Mouse (Mus musculus) intestine, embryonic 16.5 days (tissue): ENCODE data around the gene Fam129a. TPM values are rescaled to one million over a fixed set of nuclear protein-coding genes. Genes with fewer than 3 reads are reported as not detected.

Experiments used
- ATAC-seq: fragments of 200-750 bp; cut with Nextera tagmentation; 2 replicates; pipeline ENCODE4 v1.8.0; 2017; ENCODE audit warnings: moderate TSS enrichment, moderate library complexity
- H3K27ac ChIP-seq: fragments of 300-500 bp; sonication (generic); 2 replicates; pipeline ENCODE4 v1.5.1; 2014; ENCODE audit warnings: mild to moderate bottlenecking, low read length
- H3K27me3 ChIP-seq: fragments of 300-500 bp; sonication (generic); replicated peaks from 2 replicates; pipeline ENCODE4 v1.6.1; 2014; ENCODE audit warnings: low read length, control low read depth, mixed read lengths; ENCODE audit not compliant: control insufficient read depth, insufficient read depth
- H3K36me3 ChIP-seq: fragments of 300-500 bp; sonication (generic); 2 replicates; pipeline ENCODE4 v1.6.1; 2014; ENCODE audit warnings: low read length, control low read depth; ENCODE audit not compliant: control insufficient read depth, insufficient read depth
- H3K4me1 ChIP-seq: fragments of 300-500 bp; sonication (generic); 2 replicates; pipeline ENCODE4 v1.6.1; 2014; ENCODE audit warnings: low read length, control low read depth, mixed read lengths; ENCODE audit not compliant: control insufficient read depth, insufficient read depth
- H3K4me2 ChIP-seq: fragments of 300-500 bp; sonication (generic); 2 replicates; pipeline ENCODE4 v1.6.1; 2014; ENCODE audit warnings: low read depth, low read length, control low read depth
- H3K4me3 ChIP-seq: fragments of 300-500 bp; sonication (generic); 2 replicates; pipeline ENCODE4 v1.5.1; 2014; ENCODE audit warnings: mild to moderate bottlenecking, low read length
- H3K9ac ChIP-seq: fragments of 300-500 bp; sonication (generic); 2 replicates; pipeline ENCODE4 v1.6.1; 2014; ENCODE audit warnings: low read depth, low read length
- H3K9me3 ChIP-seq: fragments of 300-500 bp; sonication (generic); 2 replicates; pipeline ENCODE4 v1.6.1; 2016; ENCODE audit warnings: low read length, control low read depth; ENCODE audit not compliant: control insufficient read depth
- WGBS: fragments of 180-500 bp; shearing (Covaris S2); extraction: QIAGEN DNeasy Blood & Tissue Kit; methylation state at CpG from one replicate; pipeline ENCODE4 v1.1.7; 2014; 5-methylcytosine and 5-hydroxymethylcytosine counted together
- polyA plus RNA-seq: library from polyadenylated mRNA; unstranded; fragments of >200 nt; fragmentation: Nextera tagmentation; extraction: Ambion mirVana; gene quantifications from 2 replicates; pipeline ENCODE4 v1.2.1, GENCODE M21; 2015

Gene Fam129a
- polyA plus RNA-seq, 1 experiment from 2014 or later, result 10.7 TPM

DNA sequence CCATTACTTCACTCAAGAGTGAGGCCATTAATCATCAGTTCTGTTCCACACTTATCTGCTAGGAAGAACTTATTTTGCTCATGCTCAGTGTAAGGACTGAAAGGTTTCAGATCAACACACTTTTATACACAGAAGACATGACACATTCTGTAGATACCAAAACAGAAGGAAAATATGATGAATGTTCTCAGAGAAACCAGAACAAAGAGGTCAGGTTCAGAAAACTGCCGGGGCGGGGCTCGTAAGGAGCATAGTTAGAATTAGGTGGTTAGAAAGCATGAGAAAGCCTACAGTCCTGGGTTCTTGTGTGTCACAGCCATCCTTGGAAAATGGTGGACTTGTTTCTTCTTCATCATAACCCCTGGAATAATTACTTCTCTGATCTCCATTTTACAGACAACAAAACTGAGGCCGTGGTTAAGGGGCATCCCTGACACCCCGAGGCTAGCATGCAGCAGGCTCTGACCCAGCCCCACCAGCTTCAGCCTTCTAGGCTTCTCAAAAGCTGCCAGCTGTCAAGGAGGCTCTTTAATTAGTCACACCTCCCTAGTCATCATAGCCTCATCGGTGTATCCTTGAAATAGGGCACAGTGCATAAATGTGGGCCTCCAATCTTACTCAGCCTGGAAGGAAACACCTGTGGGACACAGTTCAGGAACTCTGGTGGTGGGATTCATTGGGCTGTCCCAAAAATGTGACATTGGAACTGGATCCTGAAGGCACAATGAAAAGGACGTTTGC, 127.1 kb downstream of the Fam129a start:
- Histone ChIP-seq H3K9me3 (no peaks in the 10 kb centered on the region), H3K4me3 (no peak overlapping the region), H3K27me3 (no peaks in the 10 kb centered on the region), H3K36me3 (no peaks in the 10 kb centered on the region), H3K4me2 (no peak overlapping the region), H3K4me1 (no peaks in the 10 kb centered on the region), H3K27ac (no peak overlapping the region), H3K9ac (no peak overlapping the region)
- 89% methylated on average over 7 of the region's 7 CpGs for WGBS
- no peak for ATAC-seq

DNA sequence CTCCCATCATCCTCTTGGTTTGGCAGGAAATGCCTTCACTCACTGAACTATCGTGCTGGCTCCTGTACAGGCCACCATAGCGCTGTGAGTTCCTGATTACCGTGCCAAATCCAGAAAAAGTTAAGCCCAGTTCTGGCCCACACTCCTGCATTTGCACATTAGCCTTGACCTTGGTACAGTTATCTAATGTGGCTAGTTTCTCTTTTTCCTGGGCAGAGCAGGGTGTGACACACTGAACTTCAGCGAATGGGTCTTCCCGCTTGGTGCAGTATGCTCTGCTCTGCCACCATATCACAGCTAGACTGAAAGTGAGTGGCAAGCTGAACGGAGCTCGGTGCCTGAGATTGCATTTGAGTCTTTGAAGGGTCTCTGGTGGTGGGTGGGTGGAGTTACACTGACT, 128.4 kb downstream of the Fam129a start:
- no peak overlapping the region for H3K4me2 ChIP-seq
- H3K9ac ChIP-seq, result no peak overlapping the region
- 84% methylated on average over 7 of the region's 7 CpGs for WGBS
- ATAC-seq, result no peak
- H3K4me3 ChIP-seq, result no peak overlapping the region
- H3K9me3 ChIP-seq, result no peaks in the 10 kb centered on the region
- no peaks in the 10 kb centered on the region for H3K36me3 ChIP-seq
- H3K4me1 ChIP-seq, result no peaks in the 10 kb centered on the region
- H3K27me3 ChIP-seq, result no peaks in the 10 kb centered on the region
- H3K27ac ChIP-seq, result no peak overlapping the region

- Histone ChIP-seq H3K9ac (no peak overlapping the region), H3K36me3 (no peaks in the 10 kb centered on the region), H3K4me3 (no peak overlapping the region), H3K27me3 (no peaks in the 10 kb centered on the region), H3K4me2 (no peak overlapping the region), H3K9me3 (no peaks in the 10 kb centered on the region), H3K27ac (no peak overlapping the region), H3K4me1 (no peaks in the 10 kb centered on the region)
- no peak for ATAC-seq
- WGBS, result 24% methylated on average over 1 of the region's 1 CpGs
Observed at GRCm38 (mm10) chr1:151702816-151703215, 131.8 kb downstream of the Fam129a start.

DNA sequence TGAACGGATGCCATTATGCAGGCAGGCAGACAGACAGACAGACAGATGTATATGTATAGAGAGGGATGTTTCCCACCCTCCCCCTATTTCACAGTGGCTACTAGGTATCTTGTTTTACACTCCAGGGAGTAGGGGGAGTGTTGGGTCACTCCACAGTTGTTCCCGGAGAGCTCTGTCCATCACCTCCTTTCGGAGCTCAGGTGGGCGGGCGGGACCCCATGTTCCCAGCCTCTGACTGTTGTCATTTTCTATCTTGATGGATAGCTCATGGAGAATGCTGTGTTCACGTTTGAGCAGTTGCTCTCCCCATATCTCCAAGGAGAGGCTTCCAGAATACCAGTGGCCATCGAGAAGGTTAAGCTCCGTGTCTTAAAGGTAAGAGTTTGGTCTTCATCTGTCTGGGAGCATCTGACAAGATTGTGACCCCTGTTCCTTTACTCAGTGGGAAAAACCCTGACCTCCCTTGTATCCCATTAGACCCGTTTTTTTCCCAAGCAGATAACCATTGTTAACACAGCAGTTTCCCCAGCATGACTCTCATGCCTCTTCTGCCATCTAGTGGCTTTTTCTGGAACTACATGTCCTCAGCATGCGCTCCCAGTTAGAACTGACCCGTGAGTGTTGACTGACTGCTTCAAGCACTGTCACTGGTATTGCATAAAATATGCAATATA, 134.9 kb downstream of the Fam129a start:
- no peak overlapping the region for H3K27ac ChIP-seq
- H3K27me3 ChIP-seq, result no peaks in the 10 kb centered on the region
- H3K4me2 ChIP-seq, result no peak overlapping the region
- peak; percentile 79 for ATAC-seq
- peaks cover 11% of the 10 kb centered on the region for H3K4me1 ChIP-seq
- no peaks in the 10 kb centered on the region for H3K9me3 ChIP-seq
- 31% methylated on average over 11 of the region's 11 CpGs for WGBS
- H3K4me3 ChIP-seq, result no peak overlapping the region
- H3K9ac ChIP-seq, result no peak overlapping the region
- no peaks in the 10 kb centered on the region for H3K36me3 ChIP-seq

- no peak overlapping the region for H3K4me3 ChIP-seq
- no peak for ATAC-seq
- H3K27me3 ChIP-seq, result no peaks in the 10 kb centered on the region
- H3K27ac ChIP-seq, result no peak overlapping the region
- peaks cover 11% of the 10 kb centered on the region for H3K4me1 ChIP-seq
- no peaks in the 10 kb centered on the region for H3K9me3 ChIP-seq
- no peaks in the 10 kb centered on the region for H3K36me3 ChIP-seq
- 77% methylated on average over 3 of the region's 3 CpGs for WGBS
- no peak overlapping the region for H3K4me2 ChIP-seq
- no peak overlapping the region for H3K9ac ChIP-seq
Observed at GRCm38 (mm10) chr1:151706397-151706752, 135.4 kb downstream of the Fam129a start.

DNA sequence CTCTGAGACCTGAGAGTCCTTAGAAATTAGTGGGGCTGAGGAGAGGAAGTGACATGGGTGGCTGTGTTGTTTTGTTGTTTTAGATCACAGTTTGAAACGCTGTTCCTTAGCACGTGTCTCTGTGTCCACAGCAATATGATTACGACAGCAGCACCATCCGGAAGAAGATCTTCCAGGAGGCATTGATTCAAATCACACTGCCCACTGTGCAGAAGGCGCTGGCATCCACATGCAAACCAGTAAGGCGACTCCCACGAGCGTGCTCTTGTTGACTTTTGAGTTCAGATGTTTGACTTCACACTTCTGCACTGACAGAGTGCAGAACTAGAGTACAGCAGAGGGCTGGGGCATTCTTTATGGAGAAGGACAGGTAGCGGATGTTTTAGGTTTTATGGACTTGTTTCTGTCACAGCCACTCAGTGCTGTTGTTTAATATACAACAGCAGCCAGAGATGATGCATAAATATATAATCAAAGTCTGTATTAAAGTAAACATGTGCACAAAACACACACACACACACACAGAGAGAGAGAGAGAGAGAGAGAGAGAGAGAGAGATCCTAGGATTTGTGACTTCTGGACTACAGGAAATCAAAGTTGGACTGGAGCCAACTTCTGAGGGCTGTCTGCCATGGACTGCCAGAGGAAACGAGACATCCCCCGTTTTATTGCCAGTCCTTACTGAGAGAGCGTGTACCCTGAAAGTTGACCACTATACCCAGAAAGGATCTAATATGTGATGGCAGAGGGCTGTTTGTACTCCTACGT, 138.2 kb downstream of the Fam129a start:
- WGBS, result 27% methylated on average over 13 of the region's 13 CpGs
- Histone ChIP-seq H3K36me3 (no peaks in the 10 kb centered on the region), H3K9ac (no peak overlapping the region), H3K4me2 (0 out of 2 replicates have a peak overlapping the region, but pooled peaks have one; percentile 23), H3K27me3 (no peaks in the 10 kb centered on the region), H3K9me3 (no peaks in the 10 kb centered on the region), H3K4me3 (no peak overlapping the region), H3K4me1 (peaks cover 11% of the 10 kb centered on the region), H3K27ac (0 out of 2 replicates have a peak overlapping the region, but pooled peaks have one; percentile 5)
- ATAC-seq, result peak; percentile 76

DNA sequence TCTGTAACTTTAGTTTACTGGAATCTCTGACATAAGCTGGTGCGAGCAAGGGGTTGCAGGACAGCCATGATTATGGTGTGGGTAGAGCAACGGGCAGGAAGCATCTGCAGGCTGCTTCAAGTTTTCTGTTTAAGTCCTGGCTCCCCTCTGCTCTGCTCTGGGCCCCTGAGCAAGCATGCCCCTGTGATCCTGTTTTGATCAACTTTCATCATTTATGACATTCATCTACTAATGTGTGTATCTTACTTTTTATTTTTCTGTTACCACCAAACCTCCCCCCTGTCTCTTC, 138.7 kb downstream of the Fam129a start:
- Histone ChIP-seq H3K4me3 (no peak overlapping the region), H3K27me3 (no peaks in the 10 kb centered on the region), H3K9me3 (no peaks in the 10 kb centered on the region), H3K27ac (0 out of 2 replicates have a peak overlapping the region, but pooled peaks have one; percentile 5), H3K36me3 (no peaks in the 10 kb centered on the region), H3K4me2 (0 out of 2 replicates have a peak overlapping the region, but pooled peaks have one; percentile 23), H3K9ac (no peak overlapping the region), H3K4me1 (peaks cover 11% of the 10 kb centered on the region)
- 29% methylated on average over 2 of the region's 2 CpGs for WGBS
- peak; percentile 25; the same call in 1 of the 2 replicates for ATAC-seq

DNA sequence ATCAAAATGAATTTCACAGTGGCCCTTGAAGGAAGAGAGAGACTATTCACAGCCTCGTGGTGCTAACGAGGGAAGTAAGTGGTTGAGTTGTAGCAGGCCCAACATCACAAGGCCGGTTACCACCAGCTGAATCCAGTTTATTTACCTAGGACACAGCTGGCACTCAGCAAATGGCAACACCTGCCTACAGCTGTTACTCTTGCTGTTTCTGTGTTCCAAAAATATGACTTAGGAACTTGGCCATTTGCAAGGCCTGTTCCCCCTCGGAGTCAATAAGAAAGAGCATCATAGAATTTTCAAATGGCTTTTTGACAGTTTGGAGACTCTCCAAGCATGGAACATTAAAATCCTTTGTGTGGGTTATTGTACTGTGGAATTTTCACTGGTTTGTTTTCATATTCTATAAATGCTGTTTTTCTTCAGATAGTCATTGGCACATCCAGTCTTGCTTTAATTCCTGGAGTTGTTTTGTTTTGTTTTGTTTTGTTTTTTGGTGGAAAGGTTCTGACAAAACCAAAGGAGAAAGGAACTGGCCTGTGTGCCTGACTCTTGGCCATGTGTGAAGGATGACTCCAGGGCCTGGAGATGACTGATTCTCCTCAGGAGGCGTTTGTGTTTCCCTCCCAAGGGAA, 139.6 kb downstream of the Fam129a start:
- WGBS, result 51% methylated on average over 5 of the region's 5 CpGs
- Histone ChIP-seq H3K4me3 (no peak overlapping the region), H3K36me3 (no peaks in the 10 kb centered on the region), H3K4me2 (no peak overlapping the region), H3K9ac (no peak overlapping the region), H3K27ac (no peak overlapping the region), H3K9me3 (no peaks in the 10 kb centered on the region), H3K27me3 (no peaks in the 10 kb centered on the region), H3K4me1 (peaks cover 11% of the 10 kb centered on the region)
- ATAC-seq, result no peak

DNA sequence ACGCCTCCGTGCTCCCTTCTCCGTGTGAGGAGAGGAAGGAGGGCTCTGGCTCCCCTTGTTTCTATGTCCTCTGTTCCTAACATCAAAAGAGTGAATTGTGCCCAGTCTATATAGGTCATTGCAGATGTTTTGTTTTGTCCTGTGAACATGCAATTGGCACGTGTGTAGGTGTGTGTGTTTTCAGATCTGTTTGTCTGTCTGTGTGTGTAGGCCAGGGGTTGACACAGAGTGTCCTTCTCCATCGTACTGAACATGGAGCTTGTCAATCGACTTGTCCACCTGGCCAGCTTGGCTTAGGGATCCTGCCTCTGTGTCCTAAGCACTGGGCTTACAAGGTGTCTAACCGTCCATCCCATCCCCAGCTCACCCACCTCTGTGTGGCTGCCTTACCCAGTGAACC, 140.1 kb downstream of the Fam129a start:
- Histone ChIP-seq H3K27ac (no peak overlapping the region), H3K4me3 (no peak overlapping the region), H3K4me2 (no peak overlapping the region), H3K9ac (no peak overlapping the region), H3K9me3 (no peaks in the 10 kb centered on the region), H3K4me1 (peaks cover 11% of the 10 kb centered on the region), H3K36me3 (no peaks in the 10 kb centered on the region), H3K27me3 (no peaks in the 10 kb centered on the region)
- no peak for ATAC-seq
- 69% methylated on average over 7 of the region's 7 CpGs for WGBS
